Mouse (Mus musculus): Measurements from ENCODE around the gene Tmem266.

The Tmem266 gene

GRCm38 (mm10) chr9:55452906-55453305 lies 126.2 kb downstream of the Tmem266 start:
- no peak for DNase-seq (ENCODE audit: low spot score)

- DNase-seq (ENCODE audit: low spot score) = no peak
These were observed 126.7 kb downstream of the Tmem266 start for GRCm38 (mm10) chr9:55453366-55453765.

GRCm38 (mm10) chr9:55468397-55468796 lies 141.7 kb downstream of the Tmem266 start:
- DNase-seq (ENCODE audit: low spot score) = peak; percentile 51

GRCm38 (mm10) chr9:55476084-55476483 lies 149.4 kb downstream of the Tmem266 start:
- no peak for DNase-seq (ENCODE audit: low spot score)

DNA sequence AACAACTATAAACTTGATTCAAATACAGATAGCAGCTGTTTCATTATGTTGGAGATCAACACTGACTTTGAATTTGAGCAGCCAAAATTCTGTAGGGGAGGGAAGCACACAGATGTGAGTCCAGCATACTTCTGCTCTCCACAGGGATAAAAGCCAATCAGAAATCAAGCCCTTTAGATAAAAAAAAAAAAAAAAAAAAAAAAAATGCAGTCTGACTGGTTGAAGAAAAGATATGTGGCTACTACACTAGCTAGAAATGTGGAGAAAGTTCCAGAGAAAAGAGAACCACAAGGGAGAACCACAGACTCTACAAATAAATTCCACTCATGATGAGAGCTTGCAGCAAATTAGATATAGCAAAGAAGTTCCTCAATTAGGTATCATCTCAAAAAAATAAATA lies 152.0 kb downstream of the Tmem266 start:
- DNase-seq (ENCODE audit: low spot score) = no peak

DNA sequence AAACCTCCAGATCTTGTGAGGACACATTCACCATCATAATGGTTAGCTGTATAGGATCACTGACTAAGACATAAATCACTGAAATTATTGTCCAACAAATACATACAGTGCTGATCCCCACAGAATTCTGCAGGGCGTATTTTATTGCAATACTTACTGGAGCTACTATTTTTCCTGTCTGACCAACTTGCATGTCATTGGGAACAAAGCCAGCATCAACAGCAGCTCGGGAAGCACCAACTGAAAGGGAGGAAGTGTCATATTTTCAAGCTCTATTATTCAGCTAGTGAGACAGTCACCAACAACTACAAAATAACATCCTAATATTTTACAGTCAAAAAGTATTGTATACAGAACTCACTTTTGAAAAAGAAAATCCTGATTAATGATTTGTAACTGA lies 155.4 kb downstream of the Tmem266 start:
- DNase-seq (ENCODE audit: low spot score) = no peak
